Mouse (Mus musculus) lung, postnatal 25 days (tissue): Measurements from ENCODE around the gene Arfgap3.
"Not testable (repeated sequence)": the region's sequence is repeated elsewhere in the genome, so short reads cannot be mapped to it uniquely, and the experiment has no call there.

Experiments
- DNase-seq: peaks from one replicate; pipeline ENCODE4 v3.0.0; 2022; ENCODE audit warnings: low spot score

Arfgap3 gene

DNA sequence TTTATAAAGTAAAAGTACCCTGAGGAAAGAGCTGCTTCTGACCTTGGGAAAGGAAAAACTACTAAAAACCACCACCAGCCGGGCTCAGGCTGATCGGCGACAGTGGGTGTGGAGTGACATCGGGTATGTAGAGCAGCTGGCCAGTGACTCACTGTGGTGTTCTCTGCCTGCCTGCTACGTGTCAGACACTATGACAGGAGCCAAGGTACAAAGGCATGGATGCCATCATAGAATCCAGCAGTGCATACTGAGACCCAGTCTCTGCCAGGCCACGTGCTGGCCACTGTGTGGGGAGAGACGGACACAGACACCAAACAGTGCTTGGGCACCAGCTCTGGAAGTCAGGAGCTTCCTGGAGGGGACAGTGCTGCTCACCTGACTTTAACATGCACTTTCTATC is 5.1 kb downstream of the Arfgap3 start:
- no peak for DNase-seq

DNA sequence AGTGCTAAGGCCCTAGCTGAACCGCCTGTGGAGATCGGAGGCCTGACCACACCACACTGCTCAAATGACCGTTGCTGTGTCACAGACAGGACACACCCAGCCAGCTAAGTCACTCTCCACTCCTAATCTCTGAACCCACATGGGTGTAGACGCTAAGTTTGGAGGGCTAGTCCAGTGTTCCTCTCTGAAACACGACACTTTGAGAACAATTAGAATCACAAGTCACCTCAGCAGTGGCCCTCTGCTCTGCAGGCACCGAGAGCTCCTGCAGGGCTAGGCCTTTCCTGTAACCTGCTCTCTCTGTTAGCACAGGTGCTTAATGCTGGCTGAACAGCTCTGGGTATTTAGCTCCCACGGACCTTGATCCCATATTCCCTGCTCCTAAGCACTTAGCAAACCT is 5.9 kb downstream of the Arfgap3 start:
- DNase-seq, result no peak

DNA sequence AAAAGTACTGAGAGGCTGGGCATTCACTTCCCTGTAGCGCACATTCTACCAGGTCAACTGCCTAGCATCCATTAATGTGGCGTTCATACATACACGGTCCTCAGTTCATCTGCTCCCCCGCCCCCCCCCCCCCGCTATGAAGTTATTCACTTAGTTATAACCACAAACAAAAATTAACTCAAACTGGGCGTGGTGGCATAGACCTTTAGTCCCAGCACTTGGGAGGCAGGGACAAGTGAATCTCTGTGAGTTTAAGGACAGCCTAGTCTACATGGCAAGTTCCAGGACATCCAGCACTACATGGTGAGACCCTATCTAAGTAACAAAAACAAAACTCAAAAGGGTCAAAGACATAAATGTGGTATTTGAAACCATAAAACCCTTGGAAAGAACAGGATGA is 11.1 kb downstream of the Arfgap3 start:
- no peak for DNase-seq

DNA sequence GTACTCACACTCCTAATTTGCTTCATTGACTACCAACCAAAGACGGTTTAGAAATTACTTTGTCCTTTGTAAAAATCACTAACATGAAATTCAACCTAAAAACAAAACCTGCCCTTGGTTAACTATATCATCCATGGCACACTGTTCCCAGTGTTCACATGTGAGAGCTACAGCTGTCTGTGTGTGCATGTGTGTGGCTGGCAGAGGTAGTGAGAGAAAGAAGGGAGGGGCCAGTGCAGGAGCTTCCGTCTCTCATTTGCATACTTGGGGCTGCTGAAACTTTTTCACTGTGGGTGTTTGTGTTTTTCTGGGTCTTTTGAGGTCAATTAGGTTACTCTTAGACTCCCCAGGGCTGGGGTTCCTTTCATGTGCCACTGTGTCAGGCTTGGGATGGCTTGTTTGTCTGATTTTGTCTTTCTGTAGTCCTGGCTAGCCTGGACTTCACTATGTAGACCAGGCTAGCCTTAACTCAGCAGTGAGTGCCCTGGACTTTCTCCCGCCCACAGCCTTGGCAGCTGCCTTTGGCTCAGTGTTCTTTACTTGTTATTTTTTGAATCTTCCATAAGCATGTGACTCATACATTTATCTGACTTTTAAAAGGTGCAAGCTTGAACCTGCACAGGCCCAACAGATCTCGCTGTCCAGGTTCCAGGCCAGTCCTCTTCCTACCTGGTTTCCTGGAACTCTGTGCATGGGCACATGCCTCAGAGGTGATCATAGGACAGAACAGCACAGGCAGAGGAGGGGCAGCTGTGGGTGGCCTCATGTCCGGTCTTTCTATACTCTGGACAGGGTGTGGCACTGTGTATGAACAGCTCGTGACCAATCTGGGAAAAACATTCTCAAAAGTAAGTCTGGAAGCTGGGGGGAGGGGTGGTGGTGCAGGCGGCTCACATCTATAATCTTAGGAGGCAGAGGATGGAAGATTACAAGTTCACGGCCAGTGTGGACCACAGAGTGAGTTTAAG is 11.9 kb downstream of the Arfgap3 start:
- DNase-seq, result peak; percentile 43

DNA sequence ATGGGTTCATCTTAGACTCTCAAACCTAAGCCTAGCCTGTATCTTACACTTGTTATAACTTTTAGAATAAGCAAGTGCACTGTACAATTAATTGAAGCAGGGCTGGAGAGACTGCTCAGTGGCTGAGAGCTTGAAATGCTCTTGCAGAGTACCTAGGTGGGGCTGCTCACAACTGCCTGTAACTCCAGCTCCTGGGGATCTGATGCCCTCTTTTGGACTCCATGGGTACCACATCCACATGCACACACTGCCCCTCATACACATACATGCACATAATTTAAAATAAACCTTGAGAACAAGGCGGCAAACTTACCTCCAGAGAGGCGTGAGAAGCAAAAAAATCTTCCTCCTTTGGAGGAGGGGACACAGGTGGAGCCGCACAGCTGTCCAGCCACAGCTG is 17.7 kb downstream of the Arfgap3 start:
- no peak for DNase-seq

DNA sequence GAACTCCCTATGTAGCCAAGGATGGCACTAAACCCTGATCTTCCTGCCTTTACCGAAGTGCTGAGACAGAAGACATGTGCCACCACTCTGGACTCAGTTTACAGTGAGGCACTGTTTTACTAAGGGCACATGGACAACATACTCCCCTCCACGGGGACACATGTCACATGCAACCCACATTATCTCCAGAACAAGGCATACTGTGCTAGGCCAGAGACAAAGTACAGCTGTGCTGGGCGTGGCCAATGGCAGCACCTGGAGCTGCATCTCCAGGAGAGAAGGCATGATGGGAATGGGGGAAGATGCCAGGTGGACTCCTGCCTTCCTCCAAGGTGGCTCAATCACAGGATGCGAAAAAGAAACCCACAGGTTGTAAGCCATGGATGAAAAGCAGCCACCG is 21.1 kb downstream of the Arfgap3 start:
- DNase-seq, result no peak

DNA sequence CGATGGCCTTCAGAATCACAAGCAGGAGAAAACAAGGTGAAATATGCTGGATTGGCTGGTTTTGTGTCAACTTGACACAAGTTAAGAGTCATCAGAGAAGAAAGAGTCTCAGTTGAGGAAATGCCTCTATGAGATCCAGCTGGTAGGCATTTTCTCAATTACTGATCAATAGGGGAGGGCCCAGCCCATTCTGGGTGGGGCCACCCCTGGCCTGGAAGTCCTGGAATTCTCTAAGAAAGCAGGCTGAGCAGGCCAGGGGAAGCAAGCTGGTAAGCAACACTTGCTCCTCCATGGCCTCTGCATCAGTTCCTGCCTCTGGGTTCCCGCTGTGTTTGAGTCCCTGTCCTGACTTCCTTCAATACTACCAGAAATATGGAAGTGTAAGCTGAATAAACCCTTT is 27.0 kb downstream of the Arfgap3 start:
- DNase-seq, result no peak

DNA sequence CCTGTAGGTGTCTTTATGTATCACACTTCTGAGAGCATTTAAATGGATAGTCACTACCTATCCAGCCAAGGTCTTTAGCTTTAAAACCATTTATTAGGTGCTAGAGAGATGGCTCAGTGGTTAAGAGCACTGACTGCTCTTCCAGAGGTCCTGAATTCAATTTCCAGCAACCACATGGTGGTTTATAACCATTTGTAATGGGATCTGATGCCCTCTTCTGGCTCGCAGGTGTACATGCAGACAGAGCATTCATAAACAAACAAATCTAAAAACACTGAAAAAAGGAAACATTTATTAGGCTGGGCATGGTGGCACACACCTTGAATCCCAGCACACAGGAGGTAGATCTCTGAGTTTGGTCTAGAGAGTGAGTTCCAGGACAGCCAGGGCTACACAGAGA is 35.1 kb downstream of the Arfgap3 start:
- no peak for DNase-seq

DNA sequence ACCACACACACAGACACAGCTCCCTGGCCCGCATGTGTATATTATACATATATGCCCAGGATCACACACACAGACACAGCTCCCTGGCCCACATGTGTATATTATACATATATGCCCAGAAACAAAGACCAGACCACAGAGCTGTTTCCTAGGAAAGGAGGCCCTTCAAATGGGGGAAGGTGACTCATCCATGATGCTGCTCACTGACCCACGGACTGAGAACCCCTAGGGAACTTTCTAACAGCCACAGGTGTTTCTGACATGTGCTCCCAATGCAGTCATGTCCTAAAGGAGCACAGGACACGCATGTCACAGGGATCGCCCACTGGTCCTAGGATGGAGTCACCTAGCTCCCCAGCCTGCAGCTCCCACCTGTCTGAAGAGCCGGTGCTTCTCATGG is 40.2 kb downstream of the Arfgap3 start:
- no peak for DNase-seq

DNA sequence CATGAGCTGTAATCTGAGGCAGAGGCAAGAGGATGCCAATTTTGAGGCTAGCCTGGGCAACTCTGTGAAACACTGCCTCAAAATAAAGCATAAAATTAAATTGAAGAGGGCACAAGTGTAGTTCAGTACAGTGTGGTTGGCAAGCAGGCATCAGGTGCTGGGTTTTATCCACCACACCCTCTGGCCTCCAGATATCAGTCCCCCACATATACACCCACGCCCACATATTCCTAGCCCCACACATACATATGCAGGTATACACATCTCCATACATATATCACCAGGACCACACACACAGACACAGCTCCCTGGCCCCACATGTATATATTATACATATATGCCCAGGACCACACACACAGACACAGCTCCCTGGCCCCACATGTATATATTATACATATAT is 41.3 kb downstream of the Arfgap3 start:
- DNase-seq, result not testable (repeated sequence)

DNA sequence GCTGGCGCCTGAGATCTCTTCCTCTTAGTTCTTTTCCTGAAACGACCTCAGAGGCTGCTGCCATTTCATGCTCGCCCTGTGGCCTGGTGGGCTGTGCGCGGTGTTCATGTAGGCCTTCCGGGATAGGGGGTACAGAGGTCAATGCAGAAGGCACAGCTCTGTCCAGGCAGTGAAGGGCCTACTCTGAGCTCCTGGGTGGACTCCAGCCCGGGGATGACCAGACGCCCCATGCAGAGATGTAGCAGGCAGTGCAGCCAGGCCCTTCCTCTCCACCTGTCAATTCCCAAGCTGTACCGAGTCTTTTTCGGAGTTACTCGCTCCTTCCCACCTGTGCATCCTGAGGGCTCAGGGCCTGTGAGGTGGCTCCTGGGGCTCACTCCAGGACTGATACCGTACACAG is 43.9 kb downstream of the Arfgap3 start:
- DNase-seq, result no peak

DNA sequence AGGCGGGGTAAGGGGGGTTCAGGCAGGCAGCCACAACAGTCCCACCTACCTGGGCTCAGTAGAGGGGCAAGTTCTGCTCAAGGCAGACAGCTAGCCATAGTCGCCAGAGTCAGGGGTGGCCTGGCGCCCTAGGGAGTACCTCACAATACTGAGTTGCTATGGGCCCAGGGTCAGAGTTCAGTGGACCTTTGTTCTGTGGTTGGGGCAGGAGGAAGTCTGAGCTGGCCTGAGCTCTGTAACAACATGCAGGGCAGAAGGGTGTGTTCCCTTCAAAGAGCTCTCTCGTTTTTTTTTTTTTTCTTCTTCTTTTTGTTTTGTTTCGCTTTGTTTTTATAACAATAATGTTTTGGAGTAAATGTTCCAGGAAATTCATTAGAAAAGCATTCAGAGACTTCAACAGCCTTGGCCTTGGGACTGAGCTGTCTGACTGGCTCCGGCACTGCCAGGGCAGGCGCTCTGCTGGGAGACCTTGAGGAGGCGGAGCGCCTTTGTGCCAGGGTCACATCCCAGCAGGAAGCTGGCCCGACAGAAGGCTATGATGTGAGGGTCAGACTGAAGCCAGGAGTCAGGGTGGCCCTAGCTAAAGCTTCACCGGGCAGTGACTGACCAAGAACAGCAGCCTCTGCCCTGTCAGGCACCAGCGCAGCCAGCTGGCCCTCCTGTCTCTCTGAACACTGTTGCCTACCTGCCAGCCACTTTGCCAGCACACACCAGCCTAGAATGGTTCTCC is 44.7 kb downstream of the Arfgap3 start:
- DNase-seq, result peak; percentile 84

DNA sequence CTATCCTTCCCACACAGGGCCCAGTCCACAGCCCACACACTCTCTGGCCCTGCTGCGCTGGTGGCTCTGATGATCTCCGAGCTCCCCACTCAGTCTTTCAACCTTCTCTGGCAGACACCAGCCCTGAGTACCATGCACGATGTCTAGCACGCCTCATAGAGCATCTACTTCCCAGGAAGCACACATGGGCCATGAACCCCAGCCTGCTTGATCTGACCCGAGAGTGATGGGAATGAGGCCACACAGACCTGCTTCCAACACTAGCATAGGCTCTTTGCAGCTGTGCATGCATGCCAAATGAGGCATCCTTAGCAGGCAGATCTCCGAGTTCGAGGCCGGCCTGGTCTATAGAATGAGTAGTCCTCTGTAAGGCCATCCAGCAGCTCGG is 45.2 kb downstream of the Arfgap3 start:
- DNase-seq, result no peak

DNA sequence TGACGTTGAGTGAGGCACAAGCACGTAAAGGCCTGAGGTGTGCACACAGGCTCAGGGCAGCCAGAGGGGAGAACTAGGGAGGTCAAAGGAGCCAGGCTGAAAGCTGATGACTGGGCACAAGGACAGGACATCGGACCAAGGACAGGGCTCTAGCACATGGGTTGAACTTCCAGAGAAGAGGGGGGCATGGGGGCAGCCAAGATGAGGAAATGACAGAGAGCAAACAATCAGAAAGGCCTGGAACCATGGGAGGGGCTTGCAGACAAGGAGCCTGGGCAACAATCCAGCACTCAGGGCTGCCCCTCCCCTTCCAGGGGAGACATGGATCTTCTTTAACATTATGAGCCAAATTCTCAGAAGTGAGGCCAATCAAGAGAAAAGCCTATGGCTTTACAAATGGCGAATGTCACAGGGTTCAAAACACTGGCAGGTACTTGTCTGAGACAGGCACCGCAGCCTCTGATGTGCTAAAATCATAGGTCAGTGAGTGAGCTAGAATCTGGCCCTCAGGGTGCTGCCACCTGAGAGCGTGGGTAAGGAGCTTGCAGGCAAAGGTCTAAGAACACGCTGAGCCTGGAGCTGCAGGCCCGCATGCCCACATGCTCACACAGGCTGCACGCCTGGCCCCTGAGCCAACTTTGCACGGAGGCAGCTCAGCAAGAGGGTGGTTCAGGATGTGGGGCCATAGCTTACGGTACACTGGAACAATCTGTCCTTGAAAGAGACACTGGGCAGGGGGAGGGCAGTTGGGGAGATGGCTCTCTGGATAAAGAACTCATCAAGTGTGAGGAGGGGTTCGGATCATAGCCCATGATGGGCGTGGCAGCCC is 46.2 kb downstream of the Arfgap3 start:
- DNase-seq, result peak; percentile 87

DNA sequence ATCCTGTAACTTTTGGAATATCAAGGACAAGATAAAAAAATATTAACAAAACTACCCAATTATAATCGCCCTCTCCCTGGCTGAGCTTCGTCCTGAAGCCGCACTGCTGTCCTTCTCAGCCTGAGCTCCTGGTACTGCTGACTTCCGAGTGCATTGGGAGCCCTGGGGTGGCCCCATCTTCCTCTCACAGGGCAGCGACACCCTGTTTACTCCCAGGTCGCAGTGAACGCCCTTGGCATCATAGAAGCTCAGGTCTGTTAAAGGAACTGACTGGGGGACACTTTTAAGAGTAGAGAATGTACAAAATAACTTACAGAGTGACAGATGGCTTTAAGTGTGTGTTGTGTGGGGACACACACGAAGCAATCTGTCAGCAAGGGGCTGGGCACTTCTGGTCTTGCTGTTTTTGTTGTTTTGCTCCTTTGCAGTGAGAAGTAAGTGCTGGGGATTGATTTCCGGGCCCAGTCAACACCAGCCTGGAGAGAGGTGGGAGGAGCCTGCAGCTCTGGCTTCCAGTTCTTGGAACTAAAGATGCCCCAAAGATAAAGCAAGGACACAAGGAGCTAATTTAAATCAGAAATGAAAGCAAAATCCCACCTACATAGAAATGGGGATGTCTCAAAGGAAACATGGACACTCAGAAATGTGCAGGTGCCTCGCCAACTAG is 50.0 kb downstream of the Arfgap3 start:
- DNase-seq, result peak; percentile 44

DNA sequence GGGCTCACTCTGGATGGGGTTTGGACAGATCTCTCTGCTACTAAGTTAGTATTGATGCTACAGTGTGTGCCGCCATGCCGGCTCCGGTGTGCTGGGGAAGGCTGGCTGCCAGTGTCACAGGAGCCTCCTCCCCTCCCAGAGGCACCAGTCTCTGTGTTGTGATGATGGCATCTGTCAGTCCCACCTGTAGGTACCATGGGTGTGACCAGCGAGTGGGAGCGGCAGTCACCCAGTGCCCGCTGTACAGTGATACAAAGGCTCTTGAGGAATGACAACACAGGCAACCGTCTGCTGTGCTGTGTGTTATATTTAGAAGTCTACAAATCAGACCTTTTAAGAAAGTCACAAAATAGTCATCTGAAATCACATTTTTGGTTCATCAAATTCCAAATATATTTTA is 50.6 kb downstream of the Arfgap3 start:
- DNase-seq, result no peak

DNA sequence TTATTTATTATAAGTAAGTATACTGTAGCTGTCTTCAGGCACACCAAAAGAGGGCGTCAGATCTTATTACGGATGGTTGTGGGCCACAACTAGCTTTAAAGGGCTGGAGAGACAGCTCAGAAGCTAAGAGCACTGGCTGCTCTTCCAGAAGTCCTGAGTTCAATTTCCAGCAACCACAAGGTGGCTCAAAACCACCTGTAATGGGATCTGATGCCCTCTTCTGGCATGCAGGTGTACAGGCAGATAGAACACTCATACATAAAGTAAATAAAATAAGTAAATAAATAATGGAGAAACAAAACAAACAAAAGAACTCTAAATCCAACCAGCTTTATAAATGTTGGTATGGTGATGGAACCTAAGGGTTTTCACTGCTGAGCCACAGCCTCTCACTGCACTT is 51.2 kb downstream of the Arfgap3 start:
- DNase-seq, result no peak

DNA sequence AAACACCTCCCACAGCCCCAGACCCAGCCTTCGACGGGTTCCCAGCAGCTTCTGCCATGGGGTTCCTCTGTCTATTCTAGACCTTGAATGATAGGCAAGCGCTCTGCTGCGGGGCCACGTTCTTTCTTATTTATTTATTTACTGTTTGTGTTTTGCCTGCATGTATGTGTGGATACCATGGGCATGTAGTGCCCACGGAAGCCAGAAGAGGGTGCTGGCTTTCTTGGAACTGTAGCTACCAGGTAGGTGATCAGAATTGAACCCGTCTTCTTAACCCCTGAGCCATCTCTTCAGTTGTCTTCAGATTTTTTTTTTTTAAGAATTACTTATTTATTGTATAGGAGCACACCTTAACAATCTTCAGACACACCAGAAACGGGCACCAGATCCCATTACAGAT is 51.7 kb downstream of the Arfgap3 start:
- DNase-seq, result no peak

DNA sequence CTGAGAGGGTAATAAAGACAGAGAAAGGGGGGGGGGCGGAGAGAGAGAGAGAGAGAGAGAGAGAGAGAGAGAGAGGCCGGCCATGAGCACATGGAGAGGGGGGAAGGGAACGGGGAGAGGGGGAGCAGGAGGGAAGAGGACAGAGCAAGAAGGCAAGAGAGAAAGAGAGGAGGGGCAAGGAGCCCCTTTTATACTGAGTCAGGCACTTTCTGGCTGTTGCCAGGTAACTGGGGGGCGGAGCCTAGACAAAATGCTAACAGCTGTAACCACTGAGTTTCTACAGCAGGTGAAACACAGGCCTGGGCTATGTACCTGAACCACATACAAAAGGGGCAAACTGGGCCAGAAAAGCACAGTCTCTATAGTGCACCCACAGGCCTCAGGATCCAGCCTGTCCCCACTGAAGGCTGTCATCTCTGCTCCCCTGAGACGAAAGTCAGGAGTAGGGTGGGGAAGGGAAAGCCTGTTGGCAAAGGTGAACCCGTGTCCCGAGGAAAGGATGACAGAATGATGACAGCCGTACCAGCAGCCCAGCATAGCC is 53.2 kb downstream of the Arfgap3 start:
- no peak for DNase-seq

DNA sequence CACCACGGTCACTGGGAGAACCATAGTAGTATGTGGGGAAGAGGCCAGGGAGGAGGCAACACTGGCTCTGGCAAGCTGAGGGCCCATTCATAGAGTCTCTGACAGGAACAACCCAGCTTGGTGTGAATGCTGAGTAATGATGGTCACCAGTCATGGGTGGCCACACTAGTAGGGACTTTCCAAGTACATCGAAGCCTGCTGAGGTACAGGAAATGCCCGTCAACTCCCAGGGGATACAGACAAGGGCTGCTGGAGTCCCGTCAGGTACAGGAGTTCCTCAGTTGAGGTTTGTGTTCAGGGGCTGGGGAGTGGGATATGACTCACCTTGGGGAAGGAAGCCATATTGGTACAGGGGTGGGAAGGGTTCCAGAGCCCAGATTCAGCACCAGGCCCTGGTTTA is 54.0 kb downstream of the Arfgap3 start:
- DNase-seq, result no peak

DNA sequence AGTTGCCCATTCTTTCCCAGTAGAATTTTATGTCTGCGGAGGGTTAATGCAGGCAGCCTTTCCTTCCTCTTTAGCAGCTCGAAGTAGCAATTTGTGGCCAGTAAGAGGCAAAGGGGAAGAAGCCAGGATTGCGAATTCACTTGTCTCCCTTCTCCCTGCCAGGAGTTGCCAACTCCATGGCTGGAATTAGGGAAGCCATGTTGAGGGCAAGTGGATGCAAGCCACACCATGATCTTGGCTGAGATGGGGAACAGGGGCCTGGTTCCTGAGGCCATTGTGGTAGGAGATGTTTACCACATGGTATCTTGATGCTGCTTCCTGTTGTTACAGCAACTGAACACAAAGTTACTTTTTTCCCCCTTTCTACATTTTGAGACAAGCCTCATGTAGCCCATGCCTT is 55.1 kb downstream of the Arfgap3 start:
- no peak for DNase-seq
